Mouse (Mus musculus): ENCODE data around the gene Tspan32.

Gene Tspan32

GRCm38 (mm10) chr7:143004727-143005343, at the start of gene Tspan32:
Gene Tspan32, plus strand, starts transcription at chr7:143005046.
- peak; percentile 45 for DNase-seq (ENCODE audit: low spot score)

DNA sequence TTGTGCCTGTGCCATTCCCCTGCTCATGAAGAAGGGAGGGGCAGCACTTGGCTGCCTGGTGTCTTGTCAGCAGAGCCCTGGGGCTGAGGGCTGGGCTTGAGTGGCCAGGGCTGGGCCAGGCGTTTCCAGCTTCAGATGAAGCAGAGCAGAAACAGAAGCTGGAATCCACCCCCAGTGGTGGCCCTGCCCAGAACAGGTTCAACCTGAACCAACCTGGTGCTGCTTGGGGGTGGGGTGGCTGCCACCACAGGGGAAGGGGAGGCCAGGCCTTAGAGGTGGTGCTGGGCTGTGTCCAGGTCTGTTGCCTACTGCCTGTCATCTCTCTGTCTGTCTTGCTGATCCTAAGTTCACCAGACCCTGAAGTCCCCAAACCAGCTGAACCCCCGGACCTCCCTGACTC, 48.8 kb upstream of the Tspan32 start:
- no peak for DNase-seq (ENCODE audit: low spot score)

DNA sequence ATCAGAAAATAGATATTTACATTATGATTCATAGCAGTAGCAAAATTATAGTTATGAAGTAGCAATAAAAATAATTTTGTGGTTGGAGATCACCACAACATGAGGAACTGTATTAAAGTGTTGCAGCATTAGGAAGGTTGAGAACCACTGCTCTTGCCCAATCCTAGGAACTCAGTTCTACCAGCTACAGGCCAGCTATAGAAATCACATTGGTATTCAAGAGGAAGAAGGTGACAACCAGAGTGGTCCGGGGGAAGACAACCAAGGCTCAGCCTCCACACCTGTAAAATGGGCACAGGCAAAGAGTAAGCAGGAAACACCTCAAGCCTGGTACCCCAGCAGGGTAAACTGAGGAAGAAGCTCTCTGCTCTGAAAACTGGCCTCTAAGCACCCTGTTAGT, 46.0 kb upstream of the Tspan32 start:
- no peak for DNase-seq (ENCODE audit: low spot score)

GRCm38 (mm10) chr7:142959752-142960151, 45.1 kb upstream of the Tspan32 start:
- no peak for DNase-seq (ENCODE audit: low spot score)

- DNase-seq (ENCODE audit: low spot score) = peak; percentile 44
These were observed 37.4 kb upstream of the Tspan32 start for GRCm38 (mm10) chr7:142967414-142967883.

- peak; percentile 48 for DNase-seq (ENCODE audit: low spot score)
These were observed 36.7 kb upstream of the Tspan32 start for GRCm38 (mm10) chr7:142967884-142968808.

- DNase-seq (ENCODE audit: low spot score) = peak; percentile 7
These were observed 35.9 kb upstream of the Tspan32 start, which contains the start of gene Ascl2 for GRCm38 (mm10) chr7:142968809-142969511. Gene Ascl2, minus strand, starts transcription at chr7:142969264.

GRCm38 (mm10) chr7:142981908-142982307, 22.9 kb upstream of the Tspan32 start:
- no peak for DNase-seq (ENCODE audit: low spot score)

GRCm38 (mm10) chr7:142985146-142985545, 19.7 kb upstream of the Tspan32 start:
- DNase-seq (ENCODE audit: low spot score) = no peak

GRCm38 (mm10) chr7:142987718-142988117, 17.1 kb upstream of the Tspan32 start:
- DNase-seq (ENCODE audit: low spot score) = no peak

DNA sequence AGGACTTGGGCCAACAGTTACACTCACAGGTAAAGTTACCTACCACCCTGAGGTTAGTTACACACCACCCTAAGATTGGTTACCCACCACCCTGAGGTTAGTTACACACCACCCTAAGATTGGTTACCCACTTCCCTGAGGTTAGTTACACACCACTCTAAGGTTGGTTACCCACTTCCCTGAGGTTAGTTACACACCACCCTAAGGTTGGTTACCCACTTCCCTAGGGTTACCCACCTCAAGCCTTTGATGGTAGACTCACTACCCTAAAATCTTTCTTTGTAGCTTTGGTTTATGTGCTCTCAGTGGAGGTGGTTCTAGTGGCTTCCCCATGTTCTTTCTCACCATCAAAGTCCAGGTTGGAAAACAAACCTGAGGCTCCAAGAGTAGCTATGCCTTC, 9.8 kb upstream of the Tspan32 start:
- no peak for DNase-seq (ENCODE audit: low spot score)

GRCm38 (mm10) chr7:142995630-142996338, 9.1 kb upstream of the Tspan32 start:
- DNase-seq (ENCODE audit: low spot score) = no peak

GRCm38 (mm10) chr7:142996998-142997397, 7.8 kb upstream of the Tspan32 start:
- no peak for DNase-seq (ENCODE audit: low spot score)

DNA sequence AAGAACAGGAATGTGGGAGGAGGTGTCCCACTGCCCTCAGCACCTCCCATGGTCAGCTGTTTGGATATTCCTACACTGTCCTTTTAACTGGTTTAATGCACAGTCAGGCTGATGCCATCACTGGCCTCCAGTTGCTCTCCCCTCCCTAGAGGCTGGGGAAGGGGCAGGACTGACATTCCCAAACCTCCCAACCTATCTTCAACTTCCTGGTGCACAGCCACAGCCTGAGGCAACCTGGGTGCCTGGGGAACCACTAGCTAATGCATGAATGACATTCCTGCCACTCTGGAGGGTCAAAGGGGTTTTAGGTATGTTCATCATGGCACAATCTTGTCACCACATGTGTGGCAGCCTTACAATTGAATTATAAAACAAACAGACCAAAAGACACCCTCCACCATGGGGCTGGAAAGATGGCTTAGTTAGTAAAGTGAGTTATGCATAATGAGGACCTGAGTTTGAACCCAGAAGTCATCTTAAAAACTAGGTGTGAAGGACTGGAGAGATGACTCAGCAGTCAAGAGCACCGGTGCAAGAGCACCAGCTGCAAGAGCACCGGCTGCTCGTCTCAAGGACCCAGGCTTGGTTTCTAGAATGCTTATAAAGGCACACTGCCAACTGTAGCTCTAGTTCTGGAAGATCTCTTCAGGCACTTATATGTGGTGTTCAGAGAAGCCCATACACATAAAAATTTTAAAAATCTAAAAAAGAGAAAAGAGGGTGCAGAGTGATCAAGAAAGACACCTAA, 7.3 kb upstream of the Tspan32 start:
- peak; percentile 59 for DNase-seq (ENCODE audit: low spot score)

DNA sequence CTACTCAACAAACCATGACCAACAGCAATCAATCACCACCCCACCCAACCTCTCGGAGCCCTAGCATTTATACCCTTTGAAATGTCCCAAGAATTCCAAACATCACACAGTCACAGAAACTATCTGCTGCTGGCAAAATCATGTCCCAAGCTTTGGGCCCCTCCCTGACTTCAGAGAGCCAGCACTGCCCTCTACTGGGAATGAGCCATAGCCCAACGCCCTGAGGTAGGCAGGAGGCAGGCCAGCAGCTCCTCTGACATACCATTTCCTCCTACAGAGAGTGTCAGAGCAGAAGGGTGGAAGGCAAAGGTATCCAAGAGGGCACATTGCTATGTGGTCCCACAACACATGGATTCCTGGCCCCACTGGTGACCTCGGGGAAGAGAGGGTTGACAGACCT, 2.2 kb upstream of the Tspan32 start:
- peak; percentile 54 for DNase-seq (ENCODE audit: low spot score)

- DNase-seq (ENCODE audit: low spot score) = no peak
These were observed 674 bp downstream of the Tspan32 start for GRCm38 (mm10) chr7:143005344-143006096.

DNA sequence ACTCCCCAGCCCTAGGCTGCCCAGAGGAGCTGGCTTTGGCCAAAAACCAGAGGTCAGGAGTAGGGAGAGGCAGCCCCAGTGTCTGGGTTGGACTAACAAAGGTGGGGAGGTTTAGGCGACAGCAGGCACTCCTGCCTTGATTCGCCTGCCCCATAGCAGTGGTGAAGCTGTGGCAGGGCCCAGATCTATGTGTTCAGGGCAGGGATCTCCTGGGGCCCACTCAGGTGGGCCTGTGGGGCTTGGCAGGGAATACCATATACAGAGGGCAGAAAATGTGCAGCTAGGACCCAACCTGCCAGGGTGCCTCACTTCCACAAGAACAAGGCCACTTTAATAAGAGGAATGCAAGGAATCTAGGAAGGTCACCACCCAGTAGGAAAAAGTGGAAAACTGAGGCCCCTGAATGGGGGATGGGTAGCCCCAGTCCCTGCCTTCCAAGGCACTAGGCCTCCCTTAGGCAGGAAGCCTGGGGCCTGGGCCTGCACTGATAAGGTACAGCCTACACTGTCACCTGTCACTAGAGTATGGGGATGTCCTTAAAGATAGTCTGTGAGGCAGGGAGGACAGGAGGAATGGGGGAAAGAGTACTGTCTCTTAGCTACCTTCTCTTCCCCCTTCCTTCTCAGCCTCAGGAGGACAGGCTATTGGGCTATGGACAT, 1.4 kb downstream of the Tspan32 start:
- DNase-seq (ENCODE audit: low spot score) = no peak

DNA sequence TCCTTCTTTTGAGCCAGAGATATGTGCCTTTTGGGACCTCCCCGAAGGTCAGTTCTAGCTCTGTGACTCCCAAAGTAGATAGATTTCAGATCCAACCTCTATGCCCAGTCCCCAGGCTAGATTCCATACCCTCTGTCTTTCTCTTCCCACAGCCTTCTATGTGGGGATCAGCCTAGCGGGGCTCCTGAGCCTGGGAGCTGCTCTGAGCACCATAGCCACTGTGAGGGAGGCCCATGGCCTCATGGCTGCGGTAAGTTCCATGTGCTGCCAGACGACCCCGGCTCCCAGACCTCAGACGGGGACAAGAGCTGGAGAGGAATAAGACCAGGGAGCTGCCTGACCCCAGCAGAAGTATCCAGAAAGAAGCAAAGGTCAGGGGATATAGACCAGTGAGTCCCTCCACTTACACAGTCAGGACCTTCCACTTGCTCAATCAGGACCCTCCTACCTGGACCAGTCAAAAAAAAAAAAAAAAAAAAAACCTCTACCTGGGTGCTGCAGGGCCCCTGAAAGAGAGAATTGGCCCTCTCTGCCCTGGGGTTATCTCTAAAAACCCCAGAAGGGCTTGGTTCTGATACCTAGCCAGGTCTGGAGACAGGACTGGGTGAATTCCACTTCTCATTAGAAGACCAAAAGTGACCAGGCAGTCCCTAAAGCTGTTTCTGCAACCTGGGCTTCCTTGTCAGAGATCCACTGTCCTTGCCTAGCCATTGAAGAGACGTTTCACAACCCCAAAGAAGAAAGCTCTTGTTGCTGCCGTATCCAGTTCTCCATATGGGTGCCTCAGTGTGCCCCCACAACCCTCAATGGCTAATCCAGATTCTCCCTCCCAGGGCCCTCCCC, 2.1 kb downstream of the Tspan32 start:
- no peak for DNase-seq (ENCODE audit: low spot score)

Measured in lung, postnatal 25 days (tissue).